Mouse (Mus musculus) frontal cortex, adult 2 months (tissue): ENCODE results near the gene Bpifa5. TPM values are rescaled to one million over a fixed set of nuclear protein-coding genes. Genes with fewer than 3 reads are reported as not detected.
"Not testable (repeated sequence)": the region's sequence is repeated elsewhere in the genome, so short reads cannot be mapped to it uniquely, and the experiment has no call there.

Experiments used
- DNase-seq, 2 experiments: peaks; one replicate each; pipeline ENCODE4 v3.0.0; 2022; ENCODE audit warnings: low spot score in 1 of 2; ENCODE audit errors: extremely low spot score in 1 of 2
- polyA plus RNA-seq: library from polyadenylated mRNA; depleted of rRNA; stranded (reverse); fragments of >200 nt; gene quantifications from 2 replicates; pipeline ENCODE4 v1.2.3, GENCODE M21; 2012; rRNA removed

The Bpifa5 gene
- polyA plus RNA-seq, result not detected in 2 replicates

DNA sequence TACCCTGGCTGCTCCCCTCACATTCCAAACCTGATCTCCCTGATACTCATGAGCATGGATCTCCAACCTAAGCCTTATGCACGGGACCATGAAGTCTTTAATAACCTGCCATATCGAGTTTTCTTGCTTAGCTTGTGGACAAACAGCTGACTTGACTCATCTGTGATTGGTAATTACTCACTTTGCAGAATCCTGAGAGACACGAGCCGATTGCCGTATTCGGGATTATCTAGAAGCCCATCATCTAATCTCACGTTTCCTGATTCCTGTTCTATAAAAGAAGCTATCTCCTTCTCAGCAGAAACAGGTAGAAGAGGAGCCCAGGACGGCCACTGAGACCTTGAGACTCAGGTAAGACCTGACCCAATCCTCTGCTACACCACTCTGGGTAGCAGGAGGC lies at the start of gene Bpifa5:
Gene Bpifa5, plus strand, starts transcription at position 301 of the 400 bp plus-strand sequence.
- DNase-seq, result no peak

DNA sequence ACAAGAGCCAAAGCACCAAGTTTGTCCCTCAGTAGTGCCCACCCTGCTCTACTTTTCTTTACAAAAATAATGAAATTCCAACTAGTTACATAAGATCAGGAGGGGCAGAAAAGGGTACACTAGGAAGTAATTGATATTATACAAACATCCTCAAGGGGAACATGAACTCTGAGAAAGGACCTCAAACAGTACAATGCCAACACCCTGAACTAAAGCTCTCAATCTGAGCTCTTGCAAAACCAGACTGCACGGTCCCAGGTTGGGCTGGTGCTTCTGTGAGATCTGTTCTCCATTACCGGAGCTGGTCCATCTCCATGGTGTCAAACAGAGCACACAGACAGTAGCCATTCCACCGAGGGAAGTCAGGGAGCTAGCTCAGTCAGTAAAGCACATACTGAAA lies 45.0 kb upstream of the Bpifa5 start:
- no peak for DNase-seq

DNA sequence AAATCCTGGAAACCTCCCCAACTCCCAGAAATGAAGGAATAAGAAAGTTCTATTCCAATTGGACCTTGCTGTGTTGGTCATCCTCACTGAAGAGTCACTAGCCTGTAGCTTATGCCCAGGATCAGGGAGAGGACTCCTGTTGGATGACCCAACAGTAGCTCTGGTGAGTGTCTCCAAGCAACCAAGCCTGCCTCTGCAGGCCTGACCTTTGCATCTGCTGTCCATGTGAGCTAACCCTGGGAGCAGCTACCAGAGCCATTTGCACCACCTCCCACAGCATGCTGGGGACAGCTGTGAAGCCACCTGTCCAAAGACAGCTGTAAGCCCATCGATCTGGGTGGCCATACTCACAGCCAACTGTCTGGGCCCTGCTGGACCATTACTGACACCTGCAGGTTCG lies 32.3 kb upstream of the Bpifa5 start, which contains the start of gene Bpifa3:
Gene Bpifa3, plus strand, starts transcription at position 217 of the 400 bp plus-strand sequence.
- no peak for DNase-seq

DNA sequence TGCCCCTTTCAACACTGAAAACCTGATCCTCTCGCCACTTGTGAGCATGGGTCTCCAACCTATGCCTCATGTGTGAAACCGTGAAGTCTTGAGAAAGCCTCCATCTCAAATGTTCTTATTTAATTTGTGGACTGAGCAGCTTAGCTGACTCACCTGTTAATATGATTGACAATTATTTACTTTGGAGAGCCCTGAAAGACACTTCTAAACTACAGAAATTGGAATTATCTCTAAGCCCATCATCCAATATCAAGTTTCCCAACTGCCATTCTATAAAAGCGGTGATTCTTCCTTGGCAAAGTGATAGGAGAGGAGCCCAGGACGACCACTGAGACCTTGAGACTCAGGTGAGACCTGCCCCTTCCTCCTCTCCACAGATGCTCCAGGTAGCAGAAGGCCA lies 19.8 kb upstream of the Bpifa5 start, which contains the start of gene Bpifa1:
Gene Bpifa1, plus strand, starts transcription at position 301 of the 400 bp plus-strand sequence.
- no peak for DNase-seq

DNA sequence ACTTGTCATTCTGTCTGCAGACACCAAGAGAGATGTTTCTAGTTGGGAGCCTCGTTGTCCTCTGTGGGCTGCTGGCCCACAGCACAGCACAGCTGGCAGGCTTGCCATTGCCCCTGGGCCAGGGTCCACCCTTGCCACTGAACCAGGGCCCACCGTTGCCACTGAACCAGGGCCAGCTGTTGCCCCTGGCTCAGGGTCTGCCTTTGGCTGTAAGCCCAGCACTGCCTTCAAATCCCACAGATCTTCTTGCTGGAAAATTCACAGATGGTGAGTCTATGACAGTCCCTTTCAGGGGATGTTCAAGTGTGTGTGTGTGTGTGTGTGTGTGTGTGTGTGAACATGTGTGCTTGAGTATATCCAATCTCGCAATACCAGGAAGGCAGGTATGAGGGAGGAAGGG lies 18.7 kb upstream of the Bpifa5 start:
- DNase-seq, result no peak

DNA sequence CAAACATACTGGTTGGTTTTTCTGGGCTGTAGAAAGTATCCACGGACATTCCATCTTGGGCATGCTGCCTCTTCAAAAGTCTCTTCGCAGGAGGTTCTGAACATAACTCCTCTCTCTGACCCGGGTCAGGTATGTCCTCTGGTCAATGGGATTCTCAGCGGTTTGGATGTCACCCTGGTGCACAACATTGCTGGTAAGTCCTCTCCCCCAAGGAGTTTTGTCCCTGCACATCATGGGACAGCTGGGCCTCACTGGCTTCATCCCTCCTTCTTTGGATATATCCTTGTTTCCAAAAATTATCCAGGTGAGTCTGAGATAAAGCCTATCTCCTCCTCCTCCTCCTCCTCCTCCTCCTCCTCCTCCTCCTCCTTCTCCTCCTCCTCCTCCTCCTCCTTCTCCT lies 14.9 kb upstream of the Bpifa5 start:
- no peak for DNase-seq

DNA sequence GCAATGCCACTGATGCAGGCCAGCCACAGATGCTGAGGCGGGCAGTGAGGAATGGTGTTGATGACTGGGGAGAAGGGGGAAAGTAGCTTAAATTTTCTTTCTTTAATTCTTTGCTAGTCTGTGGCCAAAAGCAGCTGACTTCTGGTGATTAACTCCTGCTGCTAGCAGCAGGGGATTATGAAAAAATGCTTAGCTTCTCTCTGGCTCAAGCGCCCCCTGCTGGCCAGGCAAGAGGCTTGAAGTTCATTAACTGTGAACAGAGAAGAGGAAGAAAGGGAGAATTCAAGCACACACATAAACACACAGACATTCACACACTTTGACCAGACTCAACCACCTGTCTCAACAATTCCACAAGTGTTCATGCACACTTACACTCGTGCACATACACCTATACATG lies 4.0 kb upstream of the Bpifa5 start:
- peak in 1 of 2 experiments; percentile 61 for DNase-seq

DNA sequence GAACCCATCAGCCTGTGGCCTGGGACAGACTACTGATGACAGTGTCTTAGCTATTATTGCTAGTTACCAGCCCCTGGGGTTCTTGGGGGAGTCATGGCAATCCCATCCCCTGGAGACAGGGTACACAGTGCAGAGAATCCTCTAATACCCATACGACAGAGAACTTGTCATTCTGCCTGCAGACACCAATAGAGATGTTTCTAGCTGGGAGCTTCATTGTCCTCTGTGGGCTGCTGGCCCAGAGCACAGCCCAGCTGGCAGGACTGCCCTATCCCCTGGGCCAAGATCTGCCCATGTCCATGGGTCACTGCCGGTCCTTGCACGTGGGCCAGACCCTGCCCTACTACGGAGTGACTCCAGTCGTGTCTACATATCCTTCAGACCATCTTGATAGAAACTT lies 899 bp downstream of the Bpifa5 start:
- no peak for DNase-seq

DNA sequence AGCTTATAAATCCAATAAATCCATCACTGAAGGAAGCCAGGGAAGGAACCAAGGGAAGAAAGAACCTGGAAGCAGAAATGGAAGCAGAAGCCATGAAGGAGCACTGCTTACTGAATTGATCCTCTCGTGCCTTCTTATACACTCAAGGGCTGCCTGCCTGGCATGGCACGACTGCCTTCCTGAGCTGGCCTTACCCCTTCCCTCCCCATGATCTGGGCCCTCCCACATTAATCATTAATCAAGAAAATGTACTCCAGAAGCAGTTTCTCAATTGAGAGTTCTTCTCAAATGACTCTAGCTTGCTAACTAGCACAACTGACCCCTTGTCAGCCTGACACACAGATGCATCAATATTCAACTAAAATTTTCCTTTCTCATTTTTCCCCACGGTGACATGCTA lies 6.8 kb downstream of the Bpifa5 start:
- no peak for DNase-seq

DNA sequence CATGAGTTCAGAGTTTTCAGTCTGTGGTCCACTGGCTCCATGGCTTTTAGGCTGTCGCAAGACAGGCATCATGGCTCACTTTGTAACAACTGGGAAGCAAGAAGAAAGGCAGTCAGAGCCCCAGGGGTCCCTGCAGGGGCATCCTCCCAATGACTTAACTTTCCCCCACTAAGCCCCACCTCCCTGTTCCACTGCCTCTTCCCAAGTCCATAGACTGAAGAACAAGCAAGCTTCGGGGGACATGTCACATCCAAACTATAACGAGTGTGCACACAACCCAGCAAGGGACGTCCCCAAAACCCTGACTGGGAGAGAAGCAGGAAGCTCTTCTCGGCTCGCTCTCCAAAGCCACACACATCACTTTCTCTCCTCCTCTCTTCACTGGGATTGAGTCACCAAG lies 9.2 kb downstream of the Bpifa5 start:
- no peak for DNase-seq

DNA sequence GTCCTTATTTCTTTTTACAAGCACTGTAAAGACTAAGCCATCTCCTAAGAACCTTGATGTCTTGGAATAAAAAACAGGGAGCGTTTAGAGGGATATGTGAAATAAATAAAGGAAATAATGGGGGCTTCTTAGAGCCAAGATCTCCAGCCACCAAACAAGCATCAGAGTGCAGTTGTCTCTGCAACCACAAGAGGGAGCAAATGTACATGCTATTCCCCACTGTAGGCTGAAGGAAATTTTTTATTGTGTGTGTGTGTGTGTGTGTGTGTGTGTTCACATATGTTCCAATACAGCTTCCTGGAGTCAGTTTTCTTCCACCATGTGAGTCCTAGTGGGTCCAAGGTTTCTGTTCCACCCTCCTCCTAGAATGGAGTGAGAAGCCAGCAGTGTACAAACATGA lies 10.9 kb downstream of the Bpifa5 start:
- peak in 1 of 2 experiments; percentile 60 for DNase-seq

DNA sequence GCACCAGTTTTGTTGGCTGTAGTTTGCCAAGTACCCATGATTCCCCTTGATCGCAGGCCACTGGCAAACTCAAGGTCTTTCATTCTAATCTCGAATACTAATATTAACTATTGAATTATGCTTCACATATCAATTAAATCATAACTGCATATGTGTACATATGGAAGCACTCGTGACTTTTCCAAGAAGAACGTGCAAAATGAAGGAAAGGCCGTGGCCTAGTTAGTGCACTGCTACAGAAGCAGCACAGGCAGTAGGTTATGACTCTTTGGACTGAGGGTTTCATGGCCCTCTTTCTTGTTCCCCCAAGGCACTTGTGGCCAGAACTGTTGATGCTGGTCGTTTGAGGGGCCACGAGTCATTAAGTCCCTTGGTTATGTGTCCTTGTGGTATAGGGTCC lies 19.5 kb downstream of the Bpifa5 start:
- DNase-seq, result not testable (repeated sequence)

DNA sequence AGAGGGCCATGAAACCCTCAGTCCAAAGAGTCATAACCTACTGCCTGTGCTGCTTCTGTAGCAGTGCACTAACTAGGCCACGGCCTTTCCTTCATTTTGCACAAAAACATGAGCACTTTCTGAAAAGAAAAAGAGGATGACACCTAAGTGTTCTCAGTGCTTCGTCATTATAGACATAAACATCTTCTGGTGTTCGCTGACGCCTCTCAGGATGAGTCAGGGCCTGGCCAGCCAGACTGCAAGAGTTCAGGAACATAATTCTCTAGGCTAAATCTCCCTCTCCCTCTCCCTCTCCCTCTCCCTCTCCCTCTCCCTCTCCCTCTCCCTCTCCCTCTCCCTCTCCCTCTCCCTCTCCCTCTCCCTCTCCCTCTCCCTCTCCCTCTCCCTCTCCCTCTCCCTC lies 20.7 kb downstream of the Bpifa5 start:
- DNase-seq, result peak in 1 of 2 experiments; percentile 58

DNA sequence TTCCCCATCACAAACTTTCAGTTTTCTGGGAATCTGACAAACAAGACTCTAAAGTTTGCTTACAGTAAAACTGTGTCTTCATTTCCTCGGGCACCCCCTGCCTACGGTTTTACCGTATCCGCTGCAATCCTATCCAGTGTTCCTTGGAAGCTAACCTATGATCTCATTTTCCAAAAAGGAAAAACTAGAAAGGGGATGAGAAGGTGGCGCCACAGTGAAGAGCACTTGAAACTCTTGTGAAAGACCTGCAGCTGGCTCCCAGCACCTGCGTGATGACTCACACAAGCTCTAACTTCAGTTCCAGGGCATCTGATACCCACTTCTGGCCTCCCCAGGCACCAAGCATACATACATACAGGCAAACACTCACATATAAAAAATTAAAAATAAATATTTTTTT lies 22.9 kb downstream of the Bpifa5 start:
- no peak for DNase-seq

DNA sequence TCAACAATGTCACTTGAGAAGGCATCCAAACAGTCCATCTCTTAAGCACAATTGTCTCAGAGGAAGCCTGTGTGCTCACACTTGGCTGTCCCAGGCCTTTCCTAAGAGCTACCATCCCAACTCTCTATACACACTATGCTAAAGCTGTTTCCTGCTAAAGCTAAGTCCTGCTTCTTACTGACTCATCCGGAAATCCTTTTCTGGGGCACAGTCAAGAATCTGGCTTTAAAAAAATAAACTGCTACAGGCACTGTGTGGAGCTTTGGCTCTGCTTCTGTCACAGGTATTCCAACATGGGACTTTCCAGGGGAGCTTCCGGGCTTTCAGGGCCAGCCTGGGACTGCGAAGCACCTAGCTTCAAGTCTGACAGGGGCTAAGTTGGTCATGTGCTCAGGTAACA lies 23.3 kb downstream of the Bpifa5 start:
- peak in 1 of 2 experiments; percentile 20 for DNase-seq

DNA sequence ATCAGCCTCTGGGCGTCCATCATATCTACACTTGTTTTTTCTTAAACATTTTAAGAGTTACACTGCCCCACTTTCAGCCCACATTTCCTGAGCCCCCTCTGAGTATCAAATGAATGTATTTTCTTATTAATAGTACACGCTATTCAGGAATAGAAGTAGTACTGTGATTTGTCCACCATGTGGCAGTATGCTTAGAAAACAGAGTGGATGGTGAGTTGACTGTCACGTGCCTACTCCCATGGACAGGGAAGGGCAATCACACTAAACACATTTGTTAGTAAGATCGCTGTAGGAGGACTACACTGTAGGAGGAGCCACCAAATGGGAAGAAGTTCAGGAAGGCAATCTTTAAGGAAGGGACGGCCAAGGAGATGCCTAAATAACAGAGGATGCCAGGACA lies 25.1 kb downstream of the Bpifa5 start:
- DNase-seq, result no peak

DNA sequence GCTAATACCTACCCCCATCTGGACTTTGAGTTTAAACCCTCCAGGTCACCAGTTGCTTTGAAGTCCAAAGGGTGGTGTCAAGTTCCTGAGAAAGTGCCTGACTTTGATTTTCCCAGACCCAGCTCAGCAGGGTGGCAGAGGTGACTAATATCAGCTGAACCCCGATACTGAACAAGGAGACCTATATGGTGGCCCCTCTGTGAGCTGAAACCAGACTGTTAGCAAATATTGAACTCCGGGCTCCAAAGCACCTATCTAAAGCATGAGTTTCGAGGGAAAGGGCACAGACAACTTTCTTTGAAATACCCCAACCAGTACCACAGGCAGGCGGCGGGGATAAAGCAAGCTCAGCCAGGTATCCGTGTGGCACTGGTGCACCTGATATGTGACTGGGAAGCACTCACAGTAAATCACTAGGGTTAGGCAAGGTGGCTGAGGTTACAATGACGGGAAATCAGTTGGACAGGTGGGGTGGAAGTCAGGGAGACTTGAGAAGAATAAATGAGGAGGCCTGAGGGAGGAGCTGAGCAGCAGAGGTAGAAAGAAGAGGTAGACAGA lies 27.5 kb downstream of the Bpifa5 start:
- no peak for DNase-seq

DNA sequence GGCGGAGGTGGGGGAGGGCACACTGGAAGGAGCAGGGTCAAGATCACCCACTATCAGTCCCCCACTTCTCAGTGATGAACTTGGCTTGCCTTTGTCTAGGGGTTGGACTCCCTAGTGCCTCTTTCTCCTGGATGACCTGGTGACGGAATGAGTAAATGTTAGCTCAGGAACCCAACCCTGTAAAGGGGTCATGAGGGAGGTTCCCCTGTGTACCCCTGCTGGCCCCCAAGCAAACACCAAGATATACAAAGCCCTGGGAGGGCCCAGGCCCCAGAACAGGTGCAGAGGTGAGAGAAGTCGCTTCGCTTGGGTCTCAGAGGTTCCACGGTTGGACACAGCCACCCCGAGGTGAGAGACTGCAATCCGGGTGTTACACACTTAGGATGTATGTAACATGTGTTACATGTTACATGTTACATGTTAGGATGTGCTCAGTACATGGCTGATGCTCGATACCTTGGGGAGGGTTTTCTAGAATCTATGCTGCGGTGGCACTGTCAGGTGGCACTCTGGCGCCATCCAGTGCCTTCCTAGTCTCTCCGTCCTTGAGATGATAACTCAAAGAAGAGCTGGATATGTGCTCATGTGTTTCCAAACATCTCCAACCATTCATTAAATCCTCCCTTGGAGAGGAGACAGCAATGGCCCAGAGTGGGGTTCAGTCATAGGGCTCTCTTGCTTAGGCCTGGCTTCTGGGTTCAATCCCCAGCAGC lies 28.3 kb downstream of the Bpifa5 start, which contains the start of gene Bpifb1:
Gene Bpifb1, plus strand, starts transcription at position 273 of the 713 bp plus-strand sequence.
- DNase-seq, result no peak

DNA sequence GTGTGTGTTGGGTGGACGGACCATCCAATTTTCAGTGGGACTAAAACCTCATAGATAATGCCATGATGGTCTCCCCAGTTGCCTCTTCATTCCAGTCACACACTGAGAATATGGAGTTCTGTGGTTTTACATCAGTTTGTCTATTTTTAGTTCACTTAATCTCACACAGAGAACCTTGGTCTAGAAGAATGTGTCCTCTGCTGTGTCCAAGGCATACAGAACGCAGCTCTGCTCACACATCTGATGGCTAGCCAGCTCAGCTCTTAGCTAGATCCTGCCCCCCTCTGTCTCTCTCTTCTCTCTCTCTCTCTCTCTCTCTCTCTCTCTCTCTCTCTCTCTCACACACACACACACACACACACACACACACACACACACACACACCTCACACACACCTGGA lies 29.7 kb downstream of the Bpifa5 start:
- no peak for DNase-seq

DNA sequence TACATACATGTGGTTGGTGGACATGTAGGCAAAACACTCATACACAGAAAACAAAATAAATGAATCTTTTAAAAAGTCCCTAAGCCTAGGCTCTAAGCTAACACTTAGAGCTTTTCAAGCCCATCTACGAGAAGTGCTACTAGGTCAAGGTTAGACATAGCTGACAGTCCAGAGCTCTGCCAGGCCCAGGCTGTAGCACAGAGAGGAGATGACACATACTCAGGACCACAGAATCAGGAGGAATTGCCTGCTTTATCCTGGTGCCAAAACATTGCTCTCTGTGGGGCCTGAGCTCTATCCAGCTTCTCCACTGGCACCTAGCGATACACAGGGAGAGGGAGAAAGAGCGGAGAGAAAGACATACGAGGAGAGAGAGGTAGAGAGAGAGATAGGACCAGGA lies 30.7 kb downstream of the Bpifa5 start:
- no peak for DNase-seq

DNA sequence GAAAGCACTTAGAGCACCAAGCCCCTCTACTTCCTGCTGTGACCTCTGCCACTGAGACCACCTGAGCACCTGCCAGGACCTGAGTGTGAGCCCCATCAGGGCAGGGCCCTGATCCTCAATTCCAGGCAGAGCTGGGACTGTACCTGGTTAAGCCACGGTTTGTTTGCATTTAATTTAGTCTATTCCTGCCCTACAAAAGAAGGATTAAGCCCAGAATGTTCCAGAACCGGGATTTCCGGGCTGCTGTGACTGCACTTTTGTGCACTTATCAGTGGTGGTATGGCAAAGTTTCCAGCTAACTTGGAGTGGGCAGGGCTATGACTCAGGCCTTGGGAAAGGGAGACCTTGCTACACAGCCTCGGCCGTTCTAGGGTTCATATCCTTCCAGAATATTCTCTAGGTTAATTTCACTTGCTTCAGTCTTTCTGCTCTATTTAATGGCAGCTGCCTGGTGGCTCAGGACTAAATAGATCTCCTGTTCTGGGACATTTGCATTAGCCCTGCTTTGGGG lies 31.6 kb downstream of the Bpifa5 start:
- no peak for DNase-seq

DNA sequence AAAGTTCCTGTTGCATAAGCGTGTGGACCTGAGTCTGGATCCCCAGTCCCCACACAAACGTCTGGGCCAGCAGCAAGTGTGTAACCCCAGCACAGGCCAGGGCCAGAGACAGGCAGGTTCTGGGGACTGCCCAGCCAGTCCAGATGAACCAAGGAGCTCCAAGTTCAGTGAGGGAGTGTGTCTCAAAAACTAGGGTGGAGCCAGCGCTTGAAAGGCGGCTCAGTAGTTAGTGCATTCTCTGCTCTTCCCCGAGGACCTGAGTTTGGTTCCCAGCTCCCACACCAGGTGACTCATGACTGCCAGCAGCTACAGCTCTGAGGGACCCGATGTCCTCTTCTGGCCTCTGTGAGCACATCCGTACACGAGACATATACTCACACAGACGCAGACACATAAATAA lies 34.6 kb downstream of the Bpifa5 start:
- DNase-seq, result no peak
